Mouse (Mus musculus): ENCODE measurements around the gene Car15.

DNA sequence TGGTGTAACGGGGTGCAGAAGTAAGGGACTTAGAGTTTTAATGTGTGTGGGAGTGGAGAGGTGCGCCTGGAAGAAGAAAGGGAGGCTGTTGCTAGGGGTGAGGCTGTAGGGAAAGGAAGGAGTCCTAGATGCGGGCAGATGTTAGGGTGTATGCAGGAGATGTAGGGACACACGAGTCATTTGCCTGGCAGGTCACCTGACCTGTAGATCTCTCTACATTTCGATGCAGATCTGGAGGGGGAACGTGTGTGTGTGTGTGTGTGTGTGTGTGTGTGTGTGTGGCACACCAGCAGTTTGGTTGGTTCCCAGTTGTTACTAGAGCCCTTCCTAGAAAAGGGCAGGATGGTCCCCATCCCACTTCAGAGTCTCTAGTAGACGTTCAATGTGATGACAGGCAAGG, 33.2 kb downstream of the Car15 start:
- TF ChIP-seq USF1 (IDR thresholded peaks at IDR 0.05; ENCODE audit: low read depth): no peak
- TF ChIP-seq POLR2AphosphoS2 (IDR thresholded peaks at IDR 0.05; ENCODE audit: insufficient read length, low read depth): no peak
- no peak for TF ChIP-seq POLR2A (IDR thresholded peaks at IDR 0.05; ENCODE audit: insufficient read length, low read depth)
- no peak for TF ChIP-seq E2F4 (IDR thresholded peaks at IDR 0.05; ENCODE audit: insufficient read depth)
- no peak for TF ChIP-seq MAX (IDR thresholded peaks at IDR 0.05; ENCODE audit: low read depth)
- no peak for TF ChIP-seq TCF12 (IDR thresholded peaks at IDR 0.05; ENCODE audit: insufficient read depth, poor library complexity, severe bottlenecking)

All from myocyte (in vitro differentiated cells).